Mouse (Mus musculus) kidney, postnatal 10 days (tissue): ENCODE data around the gene Cgnl1.
A peak's percentile ranks its signal among the peaks of the same experiment; 100 is the strongest.

Experiments used
- DNase-seq: peaks from one replicate; pipeline ENCODE4 v3.0.0; 2021; ENCODE audit warnings: mixed read lengths

Gene Cgnl1

GRCm38 (mm10) chr9:71766306-71766705 is 5.1 kb downstream of the Cgnl1 start:
- DNase-seq = peak; percentile 22

DNA sequence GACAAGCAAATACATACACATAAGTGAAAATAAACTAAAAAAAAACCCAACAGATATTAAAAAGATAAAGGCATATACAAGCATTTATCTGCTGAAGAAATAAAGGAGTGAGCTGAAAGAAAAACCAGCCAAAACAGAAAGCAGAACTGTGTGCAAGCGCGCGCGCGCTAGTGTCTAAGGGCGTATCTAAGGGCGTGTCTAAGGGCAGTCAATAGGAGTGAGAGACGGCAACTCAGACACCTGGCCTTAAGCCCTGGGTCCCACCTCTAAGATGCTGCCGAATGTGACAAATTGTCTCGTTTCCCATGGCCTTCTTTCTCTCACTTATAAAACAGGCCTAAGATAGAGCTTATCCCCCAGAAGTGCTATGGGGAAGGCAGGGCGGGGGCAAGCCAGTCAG is 6.9 kb downstream of the Cgnl1 start:
- DNase-seq = no peak

DNA sequence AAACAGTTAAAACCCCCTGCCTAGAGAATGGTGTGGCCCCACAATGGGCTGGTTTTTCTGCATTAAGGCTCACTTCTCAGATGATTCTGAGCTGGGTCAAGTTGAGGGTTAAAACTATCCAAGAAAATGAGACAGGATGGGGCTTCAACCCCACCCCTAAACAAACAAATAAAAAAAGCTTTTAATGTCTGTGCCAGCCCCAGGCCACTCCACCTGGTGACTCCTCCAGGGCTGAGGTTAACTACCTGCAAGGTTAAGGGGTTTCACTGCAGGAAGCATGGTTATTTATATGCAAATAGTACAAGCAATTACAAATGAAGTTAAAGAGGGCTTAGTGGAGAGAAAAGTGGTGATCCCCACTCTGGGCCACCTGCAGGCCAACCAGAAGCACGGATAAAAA is 8.1 kb downstream of the Cgnl1 start:
- DNase-seq = no peak

- no peak for DNase-seq
Observed at GRCm38 (mm10) chr9:71761663-71762062, 9.7 kb downstream of the Cgnl1 start.

GRCm38 (mm10) chr9:71760518-71761141 is 10.8 kb downstream of the Cgnl1 start:
- no peak for DNase-seq

DNA sequence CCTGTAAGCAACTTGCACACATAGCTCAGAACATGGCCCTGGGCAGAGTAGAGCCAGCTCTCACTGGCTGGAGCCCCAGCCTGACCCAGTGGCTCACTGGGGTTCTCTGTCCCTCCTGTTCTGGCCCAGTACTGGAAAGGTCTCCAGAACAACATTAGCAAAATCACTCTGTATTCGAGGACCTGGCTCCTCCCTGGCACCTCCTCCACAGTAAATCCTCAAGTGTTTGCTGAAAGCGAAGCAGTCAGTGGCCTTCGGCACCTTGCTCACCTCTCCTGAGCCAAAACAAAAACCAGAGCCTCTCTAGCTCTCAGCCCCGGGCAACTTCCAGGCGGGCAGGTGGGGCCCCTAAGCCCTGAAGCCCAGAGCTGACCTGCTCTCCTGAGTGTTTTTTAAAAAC is 11.5 kb downstream of the Cgnl1 start:
- DNase-seq = no peak

GRCm38 (mm10) chr9:71757386-71757785 is 14.0 kb downstream of the Cgnl1 start:
- DNase-seq = no peak

GRCm38 (mm10) chr9:71756916-71757315 is 14.5 kb downstream of the Cgnl1 start:
- DNase-seq = peak; percentile 64

DNA sequence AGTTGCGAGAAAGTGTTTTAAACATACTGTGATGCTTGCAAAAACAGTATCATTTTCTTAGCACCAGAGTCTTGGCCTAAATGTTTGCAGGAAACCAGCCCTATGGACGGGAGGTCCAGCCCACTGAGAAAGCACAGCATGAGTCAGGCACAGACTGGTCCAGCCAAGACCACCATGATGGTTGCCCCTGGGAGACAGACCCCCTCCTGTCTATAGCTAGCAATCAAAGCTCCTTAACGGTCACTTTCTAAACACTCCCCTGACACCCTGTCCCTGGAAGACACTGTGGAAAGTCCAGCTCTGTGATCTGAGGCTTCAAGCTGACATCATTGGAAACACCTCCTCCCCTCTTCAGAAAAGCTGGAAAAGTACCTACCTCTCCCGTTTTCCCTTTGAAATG is 17.4 kb downstream of the Cgnl1 start:
- no peak for DNase-seq

- no peak for DNase-seq
Observed at GRCm38 (mm10) chr9:71753529-71753928, 17.9 kb downstream of the Cgnl1 start.

DNA sequence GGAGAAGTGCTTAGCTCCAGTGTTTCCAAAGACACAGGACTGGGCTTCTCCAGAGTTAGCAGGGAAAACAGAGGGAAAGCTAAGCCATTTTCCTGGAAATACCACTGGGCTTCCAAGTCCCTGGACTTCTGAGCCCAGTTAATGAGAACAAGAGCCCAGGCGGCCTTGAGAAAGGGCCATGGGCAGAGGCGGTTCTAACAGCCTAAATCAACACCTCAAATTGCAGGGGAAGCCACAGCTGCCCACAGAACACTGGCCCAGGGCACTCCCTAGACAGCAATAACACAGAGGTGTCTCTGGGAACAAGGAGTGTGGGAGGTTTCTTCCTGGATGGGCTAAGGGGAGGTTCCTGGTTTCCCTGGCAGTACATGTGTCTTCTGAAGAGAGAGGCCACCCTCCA is 18.3 kb downstream of the Cgnl1 start:
- no peak for DNase-seq

DNA sequence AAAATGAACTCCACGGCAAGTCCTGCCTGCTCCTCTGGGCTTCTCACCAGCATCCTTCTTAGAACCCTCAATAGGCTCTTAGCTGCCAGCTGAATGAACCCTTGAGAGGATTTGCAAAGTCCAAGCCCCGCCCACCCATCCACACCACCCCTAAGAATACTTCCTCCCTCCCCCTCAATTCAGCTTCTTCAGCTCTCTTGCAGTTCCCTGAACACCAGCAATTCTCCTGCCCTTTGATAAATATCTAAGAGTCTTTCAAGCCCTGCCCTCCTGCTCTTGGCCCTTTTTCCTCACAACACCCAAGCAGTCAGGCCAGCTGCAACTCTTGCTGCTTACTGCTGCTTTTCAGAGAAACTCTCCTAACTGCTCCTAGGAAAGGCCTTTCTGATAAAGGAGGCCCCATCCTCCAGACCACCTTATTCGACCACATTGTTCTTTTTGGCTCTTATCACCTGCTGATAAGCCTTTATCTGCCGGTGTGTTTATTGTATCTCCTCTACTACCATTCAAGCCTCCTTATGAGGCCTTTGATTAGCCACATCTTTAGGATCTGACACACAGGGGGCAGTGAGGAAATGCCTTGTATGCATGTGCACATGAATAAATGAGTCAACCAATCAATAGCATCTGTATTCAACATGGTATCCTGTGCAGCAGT is 21.3 kb downstream of the Cgnl1 start:
- DNase-seq = peak; percentile 63

DNA sequence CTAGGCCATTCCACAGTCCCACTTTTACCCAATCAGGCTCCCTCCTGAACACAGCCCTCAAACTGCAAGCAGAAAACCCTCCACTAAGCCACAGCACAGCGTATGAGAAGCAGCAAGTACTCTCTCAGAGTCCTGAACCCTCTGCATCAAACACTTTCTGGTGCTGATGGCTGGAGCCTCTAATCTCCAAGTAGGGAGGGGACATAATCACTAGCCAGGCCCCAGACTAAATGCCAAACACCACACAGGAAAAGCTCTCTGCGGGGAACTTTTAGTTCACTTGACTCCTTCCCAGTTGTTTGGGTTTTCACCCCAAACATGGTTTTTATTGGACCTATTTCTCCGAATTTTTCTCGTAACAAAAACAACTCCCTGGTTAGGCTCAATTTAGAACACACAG is 25.0 kb downstream of the Cgnl1 start:
- no peak for DNase-seq

GRCm38 (mm10) chr9:71738081-71738930 is 33.1 kb downstream of the Cgnl1 start:
- peak; percentile 30 for DNase-seq

GRCm38 (mm10) chr9:71737257-71738023 is 34.0 kb downstream of the Cgnl1 start:
- no peak for DNase-seq

GRCm38 (mm10) chr9:71735886-71736285 is 35.5 kb downstream of the Cgnl1 start:
- no peak for DNase-seq

GRCm38 (mm10) chr9:71733559-71733958 is 37.8 kb downstream of the Cgnl1 start:
- no peak for DNase-seq

DNA sequence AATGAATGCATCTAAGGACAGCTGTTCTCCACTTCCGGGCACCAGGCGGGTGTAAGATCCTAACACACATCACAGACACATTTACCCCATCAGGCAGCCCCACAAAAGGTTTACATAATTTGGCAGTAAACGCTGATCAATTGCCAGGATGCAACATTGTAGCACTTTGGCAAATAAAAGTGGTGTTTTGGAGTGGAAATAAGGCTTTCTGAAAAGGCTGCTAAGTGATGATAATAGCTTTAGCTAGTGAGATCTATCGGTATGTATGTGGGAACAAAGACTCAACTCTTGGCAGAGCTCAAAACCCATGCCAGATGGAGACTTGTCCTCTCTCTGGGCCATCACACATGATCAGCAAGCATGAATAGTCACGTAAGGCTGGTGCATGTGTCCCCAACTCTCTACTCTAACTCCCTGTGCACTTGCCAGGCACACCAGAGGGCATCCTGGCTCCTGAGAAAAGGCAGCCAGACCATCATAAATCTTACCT is 42.5 kb downstream of the Cgnl1 start:
- no peak for DNase-seq

DNA sequence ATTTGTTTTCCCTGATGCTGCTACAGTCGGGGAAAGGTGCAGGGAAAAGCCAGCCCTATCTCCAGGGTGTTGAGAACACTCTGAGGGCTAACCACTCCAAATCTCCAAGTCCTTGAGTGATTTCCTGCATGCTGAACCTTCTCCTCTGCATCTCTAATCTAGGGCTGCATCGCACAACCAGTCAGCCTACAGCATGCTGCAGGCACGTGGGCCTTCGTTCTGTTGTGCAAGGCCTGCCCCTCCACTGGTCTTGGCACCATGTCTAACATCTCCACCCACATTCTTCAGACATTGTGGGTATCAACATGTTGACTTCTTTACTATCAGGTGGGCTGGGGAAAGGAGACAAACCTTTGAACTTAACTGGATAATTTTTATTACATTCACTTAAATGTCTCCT is 44.2 kb downstream of the Cgnl1 start:
- no peak for DNase-seq

DNA sequence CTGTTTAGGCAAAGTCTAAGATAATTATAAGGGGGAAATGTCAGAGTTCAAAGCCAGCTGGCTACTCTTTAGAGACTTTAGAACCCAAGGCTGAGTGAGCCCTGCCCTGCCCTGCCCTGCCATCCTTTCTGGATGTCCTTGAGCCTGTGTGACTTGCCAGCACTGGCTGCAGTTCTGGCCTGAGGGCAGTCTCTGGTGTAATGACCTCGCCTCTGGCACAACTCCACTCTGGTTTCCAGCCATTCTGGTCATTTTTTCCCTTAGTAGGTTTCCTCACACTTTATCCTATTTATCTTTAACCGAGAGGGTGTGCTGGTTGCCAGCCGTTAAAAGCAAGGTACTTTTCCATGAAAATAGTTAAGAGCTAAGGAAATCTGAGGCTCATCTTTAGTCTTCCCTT is 45.3 kb downstream of the Cgnl1 start:
- peak; percentile 64 for DNase-seq

DNA sequence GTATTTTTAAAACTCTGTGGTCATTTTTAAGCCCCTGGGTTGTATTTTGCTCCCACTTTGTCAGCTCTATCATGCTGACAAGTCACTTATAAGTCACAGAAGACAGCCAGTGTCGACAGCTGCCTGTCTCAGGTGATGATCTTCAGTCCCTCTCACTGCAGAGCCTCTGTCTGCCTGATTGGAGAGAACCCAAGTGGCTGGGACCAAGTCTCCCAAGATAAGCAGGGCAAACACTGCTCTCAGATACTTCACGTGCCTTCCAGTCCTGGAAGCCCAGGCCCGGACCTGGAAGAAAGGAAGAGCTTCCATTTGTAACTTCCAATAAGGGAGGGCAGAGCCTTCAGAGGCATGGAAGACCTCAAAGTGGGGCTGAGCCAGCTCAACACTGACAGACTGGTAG is 49.0 kb downstream of the Cgnl1 start:
- DNase-seq = no peak

DNA sequence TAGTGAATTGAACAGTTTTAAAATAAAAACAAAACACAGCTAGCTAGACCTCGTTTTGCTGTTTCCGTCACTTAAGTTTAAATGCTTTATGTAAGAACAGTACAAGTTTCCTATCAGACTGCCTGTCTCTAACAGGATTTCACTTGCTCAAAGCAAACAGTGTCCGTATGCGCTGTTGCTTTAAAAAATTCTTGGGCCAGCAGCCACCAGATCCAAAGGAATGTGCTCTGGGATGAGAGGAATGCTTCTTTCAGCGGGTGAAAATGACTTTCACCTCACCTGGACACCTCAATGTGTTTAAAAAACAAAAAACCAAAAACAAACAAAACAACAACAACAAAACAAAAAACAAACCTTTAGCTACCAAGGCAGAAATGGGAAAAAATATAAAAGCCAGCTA is 54.4 kb downstream of the Cgnl1 start:
- peak; percentile 47 for DNase-seq

DNA sequence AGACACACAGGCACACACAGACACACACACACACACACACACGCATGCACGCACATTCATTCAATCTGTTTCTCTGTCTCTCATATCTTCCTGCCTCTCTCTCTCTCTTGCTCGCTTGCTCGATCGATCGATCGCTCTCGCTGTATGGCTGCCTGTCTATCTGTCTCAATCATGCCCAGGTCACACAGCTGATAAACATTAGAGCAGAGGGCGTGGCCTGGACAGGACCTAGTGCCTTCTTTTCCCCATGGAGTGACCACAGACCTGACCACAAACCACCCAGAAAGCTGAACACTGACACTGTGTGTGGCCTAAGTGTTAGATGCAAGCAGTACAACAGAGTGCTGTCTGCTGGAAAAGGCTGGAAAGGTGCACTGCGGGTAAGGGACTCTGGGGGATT is 60.6 kb downstream of the Cgnl1 start:
- no peak for DNase-seq
